Mouse (Mus musculus) adrenal gland, adult 18-20 months (tissue): ENCODE measurements around the gene Cox6a1. TPM values are rescaled to one million over a fixed set of nuclear protein-coding genes. Genes with fewer than 3 reads are reported as not detected.

Source experiments
- DNase-seq, 2 experiments: peaks; one replicate each; pipeline ENCODE4 v3.0.0; 2021 to 2022; ENCODE audit warnings: low spot score in 2 of 2
- total RNA-seq, 2 experiments: library from RNA; stranded (reverse); gene quantifications; 1 replicate in 1 of 2; 2 replicates in 1 of 2; pipeline ENCODE4 v1.2.3; 2021

Cox6a1 gene
- total RNA-seq, 2 experiments from 2014 or later, result 1,252 to 1,785 TPM

DNA sequence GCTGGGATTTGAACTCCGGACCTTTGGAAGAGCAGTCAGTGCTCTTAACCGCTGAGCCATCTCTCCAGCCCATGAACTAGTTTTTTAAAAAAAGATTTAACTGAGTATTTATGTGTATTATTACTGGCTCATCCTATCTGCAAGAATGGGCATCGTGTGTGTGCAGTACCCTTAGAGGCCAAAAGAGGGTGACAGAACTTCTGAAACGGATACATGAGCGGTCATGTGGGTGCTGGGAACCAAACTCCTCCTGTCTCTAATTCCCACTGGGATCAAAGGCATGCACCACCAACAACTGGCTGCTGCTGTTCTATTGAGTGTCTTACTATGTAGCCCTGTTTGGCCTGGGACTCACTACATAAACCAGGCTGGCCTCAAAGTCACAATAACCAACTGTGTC, 2.6 kb upstream of the Cox6a1 start:
- no peak for DNase-seq

DNA sequence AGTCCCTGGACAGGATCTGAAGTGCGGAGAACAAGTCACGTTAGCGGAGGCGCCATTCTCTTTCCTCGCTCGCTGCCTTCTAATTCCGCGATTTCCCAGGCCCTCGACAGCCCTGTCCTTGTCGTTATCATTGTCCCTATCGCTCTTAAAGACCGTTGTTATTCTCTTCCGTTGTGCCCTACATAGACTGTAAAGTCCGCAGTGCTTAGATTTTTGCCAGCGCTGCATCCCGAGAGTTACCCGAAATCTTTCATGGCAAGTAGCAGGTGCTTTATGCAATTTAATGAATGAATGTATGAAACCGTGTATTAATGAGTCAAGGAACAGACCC, 409 bp upstream of the Cox6a1 start:
- DNase-seq, result no peak

DNA sequence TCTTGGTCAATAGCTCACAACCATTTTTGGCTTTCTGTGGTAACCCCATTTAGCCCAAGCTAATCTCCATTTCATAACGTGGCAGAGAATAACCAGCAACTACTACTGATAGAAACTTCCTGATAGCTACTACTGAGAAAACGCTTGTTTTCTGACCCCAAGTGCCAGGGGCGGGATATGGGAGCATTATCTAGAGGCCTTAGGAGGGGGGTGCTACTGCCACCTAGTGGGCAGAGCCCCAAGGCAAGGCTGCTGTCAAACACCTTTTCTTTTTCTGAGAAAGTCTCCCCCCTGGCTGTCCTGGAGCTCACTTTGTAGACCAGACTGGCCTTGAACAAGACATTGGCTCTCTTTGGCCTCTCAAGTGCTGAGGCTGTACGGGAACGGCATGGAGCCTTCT, 1.2 kb downstream of the Cox6a1 start:
- DNase-seq, result peak; percentile 71 to 82

DNA sequence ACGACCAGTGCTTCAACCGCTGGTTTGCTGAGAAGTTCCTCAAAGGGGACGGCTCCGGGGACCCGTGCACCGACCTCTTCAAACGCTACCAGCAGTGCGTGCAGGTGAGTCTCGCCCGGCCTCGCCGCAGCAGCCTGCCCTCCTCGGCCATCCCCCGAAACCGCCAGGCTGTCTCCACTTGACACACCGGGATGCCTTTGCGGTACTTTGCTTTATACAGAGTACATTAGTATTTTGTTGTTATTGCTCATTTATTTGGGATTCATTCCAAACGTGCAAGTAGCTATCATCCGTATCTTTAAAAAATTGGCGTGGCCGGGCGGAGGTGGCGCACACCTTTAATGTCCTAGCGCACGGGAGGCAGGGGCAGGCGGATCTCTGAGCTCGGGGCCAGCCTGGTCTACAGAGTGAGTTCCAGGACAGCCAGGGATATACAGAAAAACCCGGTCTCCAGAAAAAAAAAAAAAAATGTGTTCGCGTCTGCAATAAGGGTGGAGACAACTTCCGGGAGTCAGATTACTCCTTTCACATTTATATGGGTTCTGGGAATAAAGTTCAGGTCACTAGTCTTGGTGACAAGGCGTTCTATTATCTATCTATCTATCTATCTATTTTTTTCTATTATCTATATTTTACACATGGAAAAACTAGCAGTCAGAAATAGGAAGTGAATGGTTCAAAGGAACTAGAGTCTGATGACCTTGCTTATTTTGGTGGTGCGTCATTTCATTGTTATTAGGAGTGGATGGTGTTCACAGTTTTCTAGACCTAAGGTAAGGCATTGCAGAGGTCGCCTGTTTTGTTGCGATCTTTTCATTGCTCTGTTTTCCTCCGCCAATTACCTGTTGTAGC, 7.2 kb downstream of the Cox6a1 start:
- DNase-seq, result no peak

DNA sequence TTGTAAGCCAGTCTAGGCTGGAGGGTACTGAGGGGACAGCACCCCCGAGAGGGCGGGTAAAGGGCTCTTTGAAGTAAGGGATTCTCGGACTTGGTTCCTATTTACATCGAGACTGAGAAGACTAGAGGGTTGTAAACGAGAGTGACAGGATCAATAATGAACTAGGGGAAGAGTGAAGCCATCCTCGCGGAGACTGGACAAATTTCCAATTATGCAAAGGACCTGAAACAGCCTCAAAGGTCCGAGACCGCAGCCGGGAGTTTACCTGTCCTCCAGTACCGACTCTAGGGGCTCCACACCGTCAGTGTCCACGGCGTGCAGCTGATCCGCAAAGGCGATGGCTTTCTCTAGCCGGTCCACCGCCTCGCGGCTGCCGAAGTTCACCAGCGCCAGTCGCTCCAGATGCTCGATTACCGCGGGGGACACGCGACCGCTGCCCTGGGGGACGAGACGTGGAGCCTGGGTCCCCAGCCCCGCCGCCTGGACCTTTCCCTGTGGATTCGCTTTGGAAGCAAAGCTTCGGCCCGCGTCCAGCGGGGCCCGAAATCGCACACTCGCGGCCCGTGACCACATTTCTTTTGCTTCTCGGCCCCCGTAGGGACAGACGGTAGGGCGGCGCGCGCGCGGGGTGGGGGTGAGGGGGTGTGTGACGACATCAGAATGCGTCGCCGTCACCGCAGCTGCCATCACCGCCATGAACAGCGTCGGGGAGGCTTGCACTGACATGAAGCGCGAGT, 8.0 kb downstream of the Cox6a1 start, which contains the start of the genes Gatc and Triap1:
Gene Gatc, minus strand, starts transcription at position 602 of the 737 bp plus-strand sequence.
Gene Triap1, plus strand, starts transcription at position 649 of the 737 bp plus-strand sequence.
- DNase-seq, result peak; percentile 90

DNA sequence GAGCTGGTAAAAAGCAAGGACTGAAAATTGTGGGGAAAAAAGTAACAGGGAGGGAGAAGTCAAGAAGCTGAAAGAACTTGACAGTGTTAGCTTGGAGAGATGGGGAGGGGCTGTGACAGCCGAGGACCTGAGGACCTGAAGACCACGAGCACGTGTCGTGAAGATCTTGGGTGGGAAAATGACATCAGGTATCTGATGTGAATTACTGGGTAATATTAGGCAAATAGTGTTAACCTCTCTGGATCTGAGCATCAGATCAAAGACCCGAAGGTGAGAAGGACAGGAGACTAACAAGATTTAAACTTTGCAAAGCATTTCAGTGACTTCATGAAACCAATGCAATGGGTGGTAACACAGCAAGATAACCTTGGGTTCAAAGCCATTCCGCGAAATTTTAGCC, 8.8 kb downstream of the Cox6a1 start:
- no peak for DNase-seq

DNA sequence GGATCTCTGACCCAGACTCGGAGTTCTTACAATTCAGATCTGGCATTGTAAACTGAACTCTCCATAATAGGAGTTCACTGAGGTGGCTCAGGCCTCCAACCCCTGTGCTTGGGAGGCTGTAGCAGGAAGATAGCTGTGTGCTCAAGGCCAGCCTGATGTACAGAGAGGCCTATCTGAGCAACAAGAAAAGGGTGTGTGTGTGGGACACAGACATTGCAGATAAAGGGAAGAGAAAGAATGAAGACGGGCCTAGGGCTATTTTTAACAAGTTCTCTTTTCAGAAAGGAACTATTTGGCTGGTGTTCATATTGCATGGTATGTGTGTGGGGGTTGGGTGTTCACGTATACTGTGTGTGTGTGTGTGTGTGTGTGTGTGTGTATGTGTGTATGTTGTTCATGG, 15.2 kb downstream of the Cox6a1 start:
- no peak for DNase-seq

DNA sequence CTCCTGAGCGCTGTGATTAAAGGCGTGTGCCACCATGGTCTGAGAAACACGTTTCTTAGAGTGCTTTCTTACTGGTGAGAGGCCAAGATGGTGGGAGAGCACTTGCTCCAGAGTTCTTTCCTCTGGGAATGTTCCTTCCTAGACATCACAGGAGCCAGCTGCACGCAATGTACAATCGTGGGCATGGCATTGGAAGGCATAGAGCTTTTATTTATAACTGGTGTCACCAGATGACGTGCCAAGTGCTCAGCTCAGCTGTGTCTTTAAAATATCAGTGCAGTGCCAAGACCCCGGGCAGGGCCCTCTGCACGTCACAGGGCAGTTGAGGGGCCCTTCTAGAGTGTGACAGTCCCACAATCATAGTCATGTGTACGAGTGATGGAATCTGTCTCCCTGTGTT, 17.8 kb downstream of the Cox6a1 start:
- no peak for DNase-seq

DNA sequence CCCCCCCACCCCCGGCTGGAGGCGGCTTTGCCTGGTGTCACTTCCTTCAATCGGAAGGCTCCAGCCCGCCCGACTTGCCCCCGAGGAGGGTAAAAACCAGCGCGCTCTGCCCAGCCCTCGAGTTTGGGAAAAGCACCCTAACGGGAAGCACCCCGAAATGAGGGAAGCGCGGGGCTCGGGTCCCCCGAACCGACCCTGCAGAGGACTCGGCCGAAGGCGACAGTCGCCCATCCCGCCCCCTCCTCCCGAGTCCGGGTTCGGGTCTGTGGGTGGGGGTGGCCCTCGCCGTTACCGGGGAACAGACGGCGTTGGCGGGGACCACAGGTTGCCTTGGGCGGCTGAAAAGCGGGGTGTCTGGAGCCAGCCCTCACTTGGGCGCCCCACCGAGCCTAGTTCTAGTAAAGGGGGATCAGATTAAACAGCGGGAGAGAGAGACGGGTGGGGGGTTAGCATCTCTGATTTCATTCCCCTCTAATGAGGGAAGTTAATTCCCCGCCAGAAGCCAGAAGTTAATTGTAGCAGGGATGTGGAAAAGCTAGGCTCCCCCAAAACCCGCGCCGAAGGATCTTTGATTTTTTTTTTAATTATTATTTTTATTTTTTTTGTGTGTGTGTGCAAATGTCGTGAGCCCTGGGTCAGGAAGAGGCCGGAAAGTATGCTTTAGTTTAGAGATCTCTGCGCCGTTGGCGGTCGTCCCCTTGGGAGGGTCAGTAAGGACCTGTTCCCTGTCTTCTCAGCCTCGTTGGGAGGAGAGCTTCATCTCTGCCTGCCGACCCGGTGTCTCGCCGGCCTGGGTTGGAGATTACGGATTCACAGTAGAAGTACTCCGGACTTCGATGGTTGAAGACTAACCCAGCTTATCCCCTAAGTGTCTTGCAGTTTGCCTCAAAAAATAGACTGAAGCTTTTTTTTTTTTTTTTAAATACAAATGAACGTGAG, 20.9 kb downstream of the Cox6a1 start:
- peak; percentile 38 to 48 for DNase-seq

DNA sequence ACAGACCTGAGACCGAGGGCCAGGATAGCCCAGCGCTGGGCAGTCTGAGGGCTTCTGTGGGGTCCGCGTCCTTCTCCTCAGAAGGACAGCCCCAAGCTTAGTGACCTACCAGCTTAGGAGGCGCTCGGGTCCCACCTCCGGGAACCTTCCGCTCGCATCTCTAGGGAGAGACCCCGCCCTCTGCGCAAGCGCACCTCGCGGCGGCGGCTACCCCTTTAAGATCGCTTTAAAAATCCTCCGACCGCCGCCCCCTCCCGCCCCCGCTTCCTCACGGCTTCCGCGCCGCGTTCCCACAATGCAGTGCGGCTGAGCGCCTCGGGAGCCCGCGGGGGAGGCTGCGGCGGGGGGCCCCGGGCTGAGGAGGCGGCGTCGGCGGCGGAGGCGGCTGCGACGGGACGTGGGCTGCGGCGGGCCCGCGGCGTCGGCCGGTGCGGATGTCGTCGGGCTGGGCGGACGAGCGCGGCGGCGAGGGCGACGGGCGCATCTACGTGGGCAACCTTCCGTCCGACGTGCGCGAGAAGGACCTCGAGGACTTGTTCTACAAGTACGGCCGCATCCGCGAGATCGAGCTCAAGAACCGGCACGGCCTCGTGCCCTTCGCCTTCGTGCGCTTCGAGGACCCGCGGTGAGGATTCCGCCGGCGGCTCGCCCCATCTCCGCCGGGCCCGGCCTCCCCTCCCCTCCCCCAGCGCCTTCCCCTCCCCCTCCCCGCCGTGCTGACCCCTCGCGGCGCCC, 21.7 kb downstream of the Cox6a1 start, which contains the start of gene Srsf9:
Gene Srsf9, plus strand, starts transcription at position 303 of the 735 bp plus-strand sequence.
- DNase-seq, result peak; percentile 96 to 98

DNA sequence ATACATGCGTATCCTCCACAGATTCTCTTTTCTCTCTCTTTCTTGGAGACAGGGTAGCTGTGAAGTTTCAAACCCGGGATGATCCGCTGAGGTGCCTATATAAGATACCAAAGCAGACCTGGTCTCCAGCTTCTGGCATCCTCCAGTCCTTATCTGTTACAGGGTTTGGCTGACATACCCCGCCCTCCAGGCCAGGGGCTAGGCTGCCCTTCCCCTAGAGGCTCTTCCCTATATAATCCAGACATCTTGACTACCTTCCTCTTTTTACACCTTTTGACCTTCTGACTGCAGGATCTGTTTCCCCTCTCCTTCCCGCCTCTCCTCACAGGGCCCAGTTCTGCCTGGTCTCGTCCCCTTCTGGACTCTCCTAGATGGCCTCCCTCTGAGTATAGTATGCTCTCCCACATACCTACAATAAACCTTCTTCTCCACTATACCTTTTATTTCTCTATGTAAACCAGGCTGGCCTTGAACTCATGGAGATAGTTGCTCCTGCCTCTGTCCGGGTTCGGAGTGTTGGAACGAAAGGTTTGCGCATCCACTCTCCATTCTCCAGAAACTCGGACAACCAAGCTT, 22.4 kb downstream of the Cox6a1 start:
- DNase-seq, result no peak

DNA sequence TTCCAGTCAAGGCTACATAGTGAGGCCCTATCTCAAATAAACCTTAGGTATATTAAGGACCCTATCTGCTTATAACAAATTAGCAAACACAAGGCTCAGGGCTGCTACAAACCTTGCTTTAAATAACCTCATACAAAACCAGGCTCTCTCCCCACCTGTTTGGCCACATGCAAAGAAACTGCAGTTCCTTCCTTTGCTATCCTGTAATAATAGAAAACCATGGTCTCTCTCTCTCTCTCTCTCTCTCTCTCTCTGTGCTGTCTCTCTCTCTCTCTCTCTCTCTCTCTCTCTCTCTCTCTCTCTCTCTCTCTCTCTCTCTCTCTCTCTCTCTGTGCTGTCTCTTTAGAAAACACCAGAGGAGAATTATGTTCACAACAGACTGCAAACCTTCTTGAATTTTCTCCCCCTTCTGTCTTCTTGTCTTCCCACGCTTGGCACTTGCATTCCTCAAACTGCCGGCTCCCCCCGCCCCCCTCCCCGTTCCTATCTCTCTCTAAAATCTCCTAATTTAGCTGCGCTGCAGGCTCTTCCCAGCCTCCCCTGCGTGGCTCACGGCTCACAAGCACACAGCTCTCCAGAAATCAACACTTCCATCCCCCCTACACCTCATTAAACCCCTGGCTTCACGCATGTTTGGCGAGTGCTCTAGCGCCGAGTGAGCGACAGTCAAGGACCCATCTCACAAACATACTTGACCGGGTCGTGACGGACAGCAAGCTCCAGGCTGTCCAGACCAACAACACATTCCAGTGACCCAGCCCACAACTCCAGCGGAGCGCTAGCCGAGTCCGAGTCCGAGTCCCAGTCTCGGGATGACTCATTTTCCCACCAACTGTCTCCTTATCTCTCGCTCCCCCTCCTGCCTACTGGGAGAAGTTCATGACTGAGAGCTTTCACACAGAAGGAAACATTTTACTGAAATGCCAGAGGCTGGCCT, 29.5 kb downstream of the Cox6a1 start:
- peak; percentile 56 to 69 for DNase-seq

DNA sequence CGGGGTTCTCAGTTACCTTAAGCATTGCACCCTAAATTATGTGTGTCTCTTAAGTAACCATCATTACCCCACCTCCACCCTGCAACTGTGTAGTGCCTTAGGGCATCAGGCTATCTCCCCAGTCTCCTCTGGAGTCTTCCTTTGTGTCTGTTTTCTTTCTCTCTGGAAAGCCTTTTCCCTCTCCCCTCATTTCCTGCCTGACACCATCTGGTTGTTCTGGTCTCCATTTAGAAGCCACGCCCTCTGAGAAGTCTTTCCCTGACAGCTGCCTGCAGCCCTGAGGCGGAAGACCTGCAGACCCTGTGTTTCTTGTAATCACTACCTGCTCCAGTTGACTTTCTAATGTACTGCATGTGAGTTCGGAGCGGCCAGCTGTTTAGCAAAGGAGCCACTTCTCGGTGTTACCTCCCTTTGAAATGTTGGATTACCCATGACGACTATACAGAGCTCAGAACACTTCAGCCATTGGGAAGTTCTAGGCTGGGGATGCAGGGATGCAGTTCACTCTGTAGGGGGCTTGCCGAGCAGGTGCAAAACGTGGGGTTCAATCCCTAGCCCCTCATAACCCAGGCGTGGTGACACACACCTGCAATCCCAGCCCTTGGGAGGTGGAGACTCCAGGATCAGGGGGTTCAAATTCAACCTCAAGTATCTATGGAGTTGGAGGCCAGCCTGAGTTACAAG, 31.0 kb downstream of the Cox6a1 start:
- no peak for DNase-seq

DNA sequence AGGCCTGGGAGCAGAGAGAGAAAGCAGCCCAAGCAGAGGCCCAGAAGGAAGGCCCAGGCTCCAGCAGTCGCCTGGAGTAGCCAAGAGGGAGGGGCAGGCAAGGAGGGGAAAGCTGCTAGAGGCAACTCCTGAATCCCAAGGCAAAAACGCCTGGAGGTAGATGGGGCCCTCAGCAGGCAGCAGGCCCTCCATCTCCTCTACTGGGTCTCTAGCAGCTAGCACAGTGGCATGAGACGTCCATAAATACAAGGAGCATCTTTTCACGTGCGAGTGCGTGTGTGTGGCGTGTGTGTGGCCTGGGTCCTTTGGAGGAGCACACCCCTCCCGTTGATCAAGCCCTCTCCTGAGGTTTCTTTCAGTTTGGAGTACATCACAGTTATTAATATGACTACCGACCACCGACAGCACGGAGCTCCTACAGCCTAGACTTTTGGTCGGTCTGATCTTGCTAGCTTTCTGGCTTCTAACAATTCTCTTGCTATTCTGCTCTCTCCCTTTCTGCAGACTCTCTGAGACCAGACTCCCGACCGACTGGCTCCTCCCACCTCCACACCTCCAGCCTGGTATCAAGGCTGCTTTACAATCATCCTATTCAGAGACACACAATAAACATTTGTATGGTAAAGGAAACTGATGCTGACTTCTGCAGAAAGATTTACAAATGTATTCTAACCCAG, 31.7 kb downstream of the Cox6a1 start:
- no peak for DNase-seq

DNA sequence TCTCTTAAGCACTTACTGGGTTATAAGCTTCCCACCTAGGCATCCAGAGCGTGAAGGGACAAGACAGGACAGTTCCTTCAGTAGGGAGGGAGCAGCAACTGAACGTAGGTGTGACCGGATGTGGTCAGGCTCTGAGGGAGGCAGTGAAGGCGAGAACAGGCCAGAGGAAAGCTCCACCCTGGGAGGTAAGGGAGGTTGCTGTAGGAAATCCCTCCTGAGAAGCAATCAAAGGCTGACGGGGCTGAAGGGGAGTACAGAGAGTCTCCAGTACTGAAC, 35.2 kb downstream of the Cox6a1 start:
- no peak for DNase-seq

DNA sequence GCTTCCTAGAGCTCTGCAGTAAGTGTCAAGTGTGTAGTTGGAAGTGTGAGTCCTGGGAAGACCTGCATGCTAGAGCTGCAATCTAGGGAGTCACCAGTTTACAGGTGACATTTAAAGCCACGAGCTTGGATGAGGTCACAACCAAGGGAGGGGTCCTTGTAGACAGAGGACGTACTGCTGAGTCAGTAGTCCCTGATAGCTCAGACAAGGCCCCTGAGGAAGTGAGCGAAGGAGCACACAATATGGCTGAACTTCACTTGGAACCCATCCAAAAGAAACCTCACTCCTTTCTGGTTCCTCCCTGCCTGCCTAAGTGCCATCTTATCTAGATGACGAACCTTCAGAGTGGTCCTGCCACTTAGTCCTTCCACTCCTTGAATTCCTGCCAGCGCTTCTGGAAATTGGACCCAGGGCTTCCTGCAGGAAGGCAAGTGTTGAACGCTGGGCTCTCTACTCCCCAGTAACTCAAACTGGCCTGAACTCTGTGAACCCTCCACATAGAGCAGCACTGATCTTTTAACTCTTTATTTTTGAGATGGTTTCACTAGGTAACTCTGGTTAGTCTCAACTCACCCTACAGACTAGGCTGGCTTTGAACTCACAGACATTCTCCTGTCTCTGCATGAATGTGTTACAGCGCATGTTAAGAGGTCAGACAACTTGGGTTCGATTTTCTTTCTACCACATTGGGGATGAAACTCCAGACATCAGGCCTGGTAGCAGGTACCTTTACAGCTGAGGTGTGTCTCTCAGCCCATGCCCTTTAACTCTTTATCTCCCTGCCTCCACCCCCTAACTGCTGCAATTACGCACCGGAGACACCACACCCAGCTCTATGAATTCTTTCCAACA, 35.7 kb downstream of the Cox6a1 start:
- DNase-seq, result no peak

DNA sequence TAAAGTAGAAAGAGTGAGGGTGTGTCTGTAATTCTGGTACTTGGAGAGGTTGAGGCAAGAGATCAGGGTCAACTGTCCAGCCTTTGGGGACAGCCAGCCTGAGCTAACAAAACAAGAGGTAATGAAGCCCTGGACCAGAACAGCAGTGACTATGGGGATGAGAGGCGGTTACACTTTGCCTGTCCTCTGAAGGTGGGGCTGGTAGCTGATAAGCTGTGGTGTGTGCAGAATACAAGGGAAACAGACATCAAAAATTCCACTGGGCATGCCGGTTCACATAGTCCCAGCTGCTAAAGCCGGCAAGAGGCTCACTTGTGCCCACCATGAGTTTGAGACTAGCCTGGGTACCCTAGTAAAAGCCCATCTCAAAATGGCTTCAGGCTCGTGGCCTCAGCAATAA, 36.4 kb downstream of the Cox6a1 start:
- DNase-seq, result no peak
